8 mouse cellular contexts compared by ENCODE assay signal in genomic region chr13:48869600-48869949, GRCm38 (mm10). TPM values are rescaled to one million over a fixed set of nuclear protein-coding genes. Genes with fewer than 3 reads are reported as not detected.
A peak's percentile ranks its signal among the peaks of the same experiment; 100 is the strongest.
DNase-seq lines count a peak whose midpoint lies in the region; ATAC-seq and TF ChIP-seq lines count a peak whose summit lies in the region.

No protein-coding gene starts in this region.

- no peaks in the 10 kb centered on the region for H3K9me3 ChIP-seq in heart, embryonic 16.5 days (replicated peaks; ENCODE audit: control insufficient read depth, low read length)
- no peaks in the 10 kb centered on the region for H3K9me3 ChIP-seq in hindbrain, embryonic 15.5 days
- no peaks in the 10 kb centered on the region for H3K9me3 ChIP-seq in lung, embryonic 16.5 days (ENCODE audit: control insufficient read depth, low read length)

- H3K4me1 ChIP-seq in heart, embryonic 16.5 days (ENCODE audit: control insufficient read depth, insufficient read depth, low read length): peaks cover 43% of the 10 kb centered on the region
- H3K4me1 ChIP-seq in bone marrow, adult 2 months (ENCODE audit: control insufficient read depth, insufficient read depth, low read length): peaks cover 4% of the 10 kb centered on the region; the same call in 1 of the 2 replicates
- H3K4me1 ChIP-seq in hindbrain, embryonic 15.5 days (replicated peaks): peaks cover 38% of the 10 kb centered on the region
- H3K4me1 ChIP-seq in lung, embryonic 16.5 days (replicated peaks; ENCODE audit: control insufficient read depth, insufficient read depth, low read length): peaks cover 34% of the 10 kb centered on the region

- H3K4me3 ChIP-seq in heart, embryonic 16.5 days (ENCODE audit: low read length): peak overlapping the region; percentile 77
- peak overlapping the region; percentile 79 for H3K4me3 ChIP-seq in bone marrow, adult 2 months (replicated peaks; ENCODE audit: control insufficient read depth, low read depth, low read length)
- peak overlapping the region; percentile 90 for H3K4me3 ChIP-seq in hindbrain, embryonic 15.5 days
- peak overlapping the region; percentile 89 for H3K4me3 ChIP-seq in lung, embryonic 16.5 days (ENCODE audit: low read length)

- H3K36me3 ChIP-seq in heart, embryonic 16.5 days (ENCODE audit: control insufficient read depth, insufficient read depth): no peaks in the 10 kb centered on the region
- H3K36me3 ChIP-seq in hindbrain, embryonic 15.5 days: no peaks in the 10 kb centered on the region
- no peaks in the 10 kb centered on the region for H3K36me3 ChIP-seq in lung, embryonic 16.5 days (ENCODE audit: control insufficient read depth, insufficient read depth, low read length)

- no peak for TF ChIP-seq CTCF in bone marrow, adult 2 months (IDR thresholded peaks at IDR 0.05; ENCODE audit: control insufficient read depth, insufficient read depth, low read length)

- H3K4me2 ChIP-seq in heart, embryonic 16.5 days (ENCODE audit: low read depth, low read length): peak overlapping the region; percentile 91
- peak overlapping the region; percentile 78 for H3K4me2 ChIP-seq in hindbrain, embryonic 15.5 days
- H3K4me2 ChIP-seq in lung, embryonic 16.5 days (ENCODE audit: low read depth, low read length): peak overlapping the region; percentile 87

- no peak for ATAC-seq in heart, embryonic 16.5 days (replicated peaks; ENCODE audit: extremely low read depth, insufficient read depth, low FRiP score)
- ATAC-seq in hindbrain, embryonic 15.5 days (ENCODE audit: low FRiP score, low read depth): no peak
- peak; percentile 23 for ATAC-seq in lung, embryonic 16.5 days (ENCODE audit: low read depth)

- peak overlapping the region; percentile 85 for H3K27ac ChIP-seq in heart, embryonic 16.5 days (ENCODE audit: low read length)
- H3K27ac ChIP-seq in bone marrow, adult 2 months (ENCODE audit: control insufficient read depth, insufficient read depth, low read depth, low read length, poor library complexity): peak overlapping the region; percentile 78
- H3K27ac ChIP-seq in hindbrain, embryonic 15.5 days (replicated peaks): peak overlapping the region; percentile 78; the same call in 1 of the 2 replicates
- H3K27ac ChIP-seq in lung, embryonic 16.5 days (ENCODE audit: low read length): peak overlapping the region; percentile 95

- 15% methylated on average over 5 of the region's 5 CpGs for WGBS in heart, embryonic 16.5 days
- WGBS in bone marrow, adult 2 months: 22% methylated on average over 5 of the region's 5 CpGs
- 12% methylated on average over 5 of the region's 5 CpGs for WGBS in hindbrain, embryonic 15.5 days
- WGBS in lung, embryonic 16.5 days: 7% methylated on average over 5 of the region's 5 CpGs

- peak overlapping the region; percentile 98 for H3K9ac ChIP-seq in heart, embryonic 16.5 days (ENCODE audit: low read length)
- peak overlapping the region; percentile 92 for H3K9ac ChIP-seq in hindbrain, embryonic 15.5 days
- peak overlapping the region; percentile 99 for H3K9ac ChIP-seq in lung, embryonic 16.5 days (ENCODE audit: low read length)

- no peak for TF ChIP-seq POLR2A in bone marrow, adult 2 months (IDR thresholded peaks at IDR 0.05; ENCODE audit: borderline replicate concordance, control insufficient read depth, low read depth, low read length)

- H3K27me3 ChIP-seq in heart, embryonic 16.5 days (ENCODE audit: control insufficient read depth, insufficient read depth, low read length): no peaks in the 10 kb centered on the region
- H3K27me3 ChIP-seq in hindbrain, embryonic 15.5 days: no peaks in the 10 kb centered on the region
- no peaks in the 10 kb centered on the region for H3K27me3 ChIP-seq in lung, embryonic 16.5 days (ENCODE audit: control insufficient read depth, insufficient read depth, low read depth, low read length)

- DNase-seq in heart, postnatal 4 days: no peak
- no peak for DNase-seq in ovary, postnatal 36 days (ENCODE audit: low spot score)
- DNase-seq in layer of hippocampus, postnatal 36 days: no peak
- DNase-seq in gastrocnemius, postnatal 25 days: no peak

RNA-seq across cellular contexts. Expression of gene Phf2, which starts 1.3 kb away (rescaled TPM):
- polyA plus RNA-seq in heart, embryonic 16.5 days (2015; fragmentation: Nextera tagmentation; extraction: Ambion mirVana): 4.4 TPM in 2 replicates
- total RNA-seq in heart, postnatal 4 days (2021): 10 to 100 TPM; 29.4 to 32.5 TPM
- 8.6 and 11.8 TPM in 2 replicates for polyA plus RNA-seq in bone marrow, adult 2 months (2011; ENCODE audit: insufficient read depth, insufficient read length, low replicate concordance, missing spikeins)
- polyA plus RNA-seq in hindbrain, embryonic 15.5 days (2015; fragmentation: Nextera tagmentation; extraction: Ambion mirVana): 8.2 and 8.5 TPM in 2 replicates
- 7.2 and 7.3 TPM in 2 replicates for polyA plus RNA-seq in lung, embryonic 16.5 days (2015; fragmentation: Nextera tagmentation; extraction: Ambion mirVana)
- 10 to 100 TPM; 37.3 to 41.4 TPM for total RNA-seq in layer of hippocampus, postnatal 36 days (2021)
- 10 to 100 TPM; 22.7 to 26.8 TPM for total RNA-seq in gastrocnemius, postnatal 25 days (2021)
